Mouse (Mus musculus) limb, embryonic 13.5 days (tissue): ENCODE results near the gene Gm8113. TPM values are rescaled to one million over a fixed set of nuclear protein-coding genes. Genes with fewer than 3 reads are reported as not detected.
"Not testable (repeated sequence)": the region's sequence is repeated elsewhere in the genome, so short reads cannot be mapped to it uniquely, and the experiment has no call there.

ENCODE experiments used
- ATAC-seq: fragments of 200-750 bp; cut with Nextera tagmentation; 2 replicates; pipeline ENCODE4 v1.8.0; 2017; ENCODE audit warnings: low read depth, moderate number of reproducible peaks, moderate TSS enrichment; ENCODE audit not compliant: low FRiP score
- H3K27ac ChIP-seq: fragments of 300-500 bp; sonication (generic); 2 replicates; pipeline ENCODE4 v1.5.1; 2015; ENCODE audit warnings: inconsistent platforms, mild to moderate bottlenecking, moderate library complexity
- H3K27me3 ChIP-seq: fragments of 300-500 bp; sonication (generic); 2 replicates; pipeline ENCODE4 v1.6.1; 2015; ENCODE audit warnings: mild to moderate bottlenecking, inconsistent platforms
- H3K36me3 ChIP-seq: fragments of 300-500 bp; sonication (generic); 2 replicates; pipeline ENCODE4 v1.6.1; 2015; ENCODE audit warnings: inconsistent platforms, mild to moderate bottlenecking, moderate library complexity
- H3K4me1 ChIP-seq: fragments of 300-500 bp; sonication (generic); 2 replicates; pipeline ENCODE4 v1.6.1; 2015; ENCODE audit warnings: inconsistent platforms
- H3K4me2 ChIP-seq: fragments of 300-500 bp; sonication (generic); replicated peaks from 2 replicates; pipeline ENCODE4 v1.6.1; 2015; ENCODE audit warnings: inconsistent platforms, mild to moderate bottlenecking, moderate library complexity
- H3K4me3 ChIP-seq: fragments of 300-500 bp; sonication (generic); 2 replicates; pipeline ENCODE4 v1.5.1; 2015; ENCODE audit warnings: moderate library complexity, mild to moderate bottlenecking, inconsistent platforms
- H3K9ac ChIP-seq: fragments of 300-500 bp; sonication (generic); 2 replicates; pipeline ENCODE4 v1.6.1; 2015; ENCODE audit warnings: mild to moderate bottlenecking, inconsistent platforms
- H3K9me3 ChIP-seq: fragments of 300-500 bp; sonication (generic); 2 replicates; pipeline ENCODE4 v1.6.1; 2016; ENCODE audit warnings: inconsistent platforms
- WGBS: fragments of 180-500 bp; shearing (Covaris S2); methylation state at CpG from one replicate; pipeline ENCODE4 v1.1.7; 2015; 5-methylcytosine and 5-hydroxymethylcytosine counted together
- polyA plus RNA-seq: library from polyadenylated mRNA; unstranded; fragments of >200 nt; fragmentation: Nextera tagmentation; extraction: Ambion mirVana; gene quantifications from 2 replicates; pipeline ENCODE4 v1.2.1, GENCODE M21; 2015

Gm8113 gene
- polyA plus RNA-seq, 1 experiment from 2014 or later = 8.4 TPM

GRCm38 (mm10) chr14:43933399-43933798 is 8.2 kb downstream of the Gm8113 start:
- not testable (repeated sequence) for H3K9me3 ChIP-seq, H3K9ac ChIP-seq, H3K36me3 ChIP-seq, ATAC-seq, H3K27me3 ChIP-seq, H3K4me2 ChIP-seq, H3K4me1 ChIP-seq, H3K27ac ChIP-seq, H3K4me3 ChIP-seq
- 50% methylated on average over 5 of the region's 5 CpGs for WGBS

- H3K36me3 ChIP-seq, H3K9me3 ChIP-seq, H3K4me1 ChIP-seq, H3K9ac ChIP-seq, H3K27ac ChIP-seq, H3K27me3 ChIP-seq, H3K4me3 ChIP-seq, ATAC-seq, H3K4me2 ChIP-seq: not testable (repeated sequence)
- 45% methylated on average over 2 of the region's 2 CpGs for WGBS
Observed at GRCm38 (mm10) chr14:43953382-43953781, 28.2 kb downstream of the Gm8113 start.

DNA sequence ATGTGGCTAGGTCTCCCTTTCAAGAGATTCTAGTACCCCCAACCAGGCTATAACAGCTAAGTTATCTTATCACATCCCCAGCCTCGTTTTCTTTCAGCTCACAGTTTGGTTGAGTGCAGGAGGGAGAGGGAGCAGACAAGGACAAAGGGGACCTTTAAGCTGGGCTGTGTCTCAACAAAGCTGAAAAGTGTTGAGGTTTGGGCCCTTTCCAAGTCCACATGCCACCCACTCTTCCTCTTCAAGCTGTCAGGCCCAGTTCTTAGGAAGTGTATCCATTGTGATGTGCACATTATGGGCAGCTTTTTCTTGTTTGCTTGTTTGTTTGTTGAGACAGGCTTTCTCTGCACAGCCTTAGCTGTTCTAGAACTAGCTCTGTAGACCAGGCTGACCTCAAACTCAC is 29.9 kb downstream of the Gm8113 start:
- H3K9me3 ChIP-seq, H3K4me2 ChIP-seq, H3K4me3 ChIP-seq, H3K9ac ChIP-seq, H3K4me1 ChIP-seq, H3K36me3 ChIP-seq, H3K27ac ChIP-seq, H3K27me3 ChIP-seq, ATAC-seq: not testable (repeated sequence)
- WGBS = no CpG with 5 or more reads among the region's 1 CpGs

GRCm38 (mm10) chr14:43956769-43957168 is 31.6 kb downstream of the Gm8113 start, which contains the start of gene Ang5:
Gene Ang5 (plus strand): TSS chr14:43957069.
- not testable (repeated sequence) for ATAC-seq, H3K27ac ChIP-seq, H3K36me3 ChIP-seq, H3K4me3 ChIP-seq, H3K9ac ChIP-seq, H3K27me3 ChIP-seq, H3K4me1 ChIP-seq, H3K4me2 ChIP-seq, H3K9me3 ChIP-seq
- no CpG with 5 or more reads among the region's 2 CpGs for WGBS

Other genes starting within 250 kb of the Gm8113 start
- gene Gm8165, start 248.2 kb upstream of the Gm8113 start, polyA plus RNA-seq = not detected in 2 replicates
- gene Gm7324, start 227.6 kb upstream of the Gm8113 start, polyA plus RNA-seq = 1.0 and 1.5 TPM in 2 replicates
- gene Gm16506, start 197.9 kb upstream of the Gm8113 start, polyA plus RNA-seq = not detected in 2 replicates
- gene Gm6526, start 177.5 kb upstream of the Gm8113 start, polyA plus RNA-seq = not detected in 2 replicates
- gene Gm8180, start 140.6 kb upstream of the Gm8113 start, polyA plus RNA-seq = not detected in 2 replicates
- 0.42 TPM in 1 of 2 replicates, not detected in the other for gene Ear1, start 49.9 kb upstream of the Gm8113 start, polyA plus RNA-seq
- gene Ear10, start 1.8 kb upstream of the Gm8113 start, polyA plus RNA-seq = not detected in 2 replicates
- not detected in 2 replicates for gene Ang5, start 31.7 kb downstream of the Gm8113 start, polyA plus RNA-seq
- gene Ang6, start 76.9 kb downstream of the Gm8113 start, polyA plus RNA-seq = not detected in 2 replicates
- gene Ear2, start 177.3 kb downstream of the Gm8113 start, polyA plus RNA-seq = not detected in 2 replicates
- not detected in 2 replicates for gene Gm3327, start 198.5 kb downstream of the Gm8113 start, polyA plus RNA-seq